Mouse (Mus musculus) neural tube, embryonic 11.5 days (tissue): ENCODE results near the gene A730071L15Rik. TPM values are rescaled to one million over a fixed set of nuclear protein-coding genes. Genes with fewer than 3 reads are reported as not detected.

Experiments
- ATAC-seq: fragments of 200-750 bp; cut with Nextera tagmentation; 2 replicates; pipeline ENCODE4 v1.8.0; 2017; ENCODE audit warnings: moderate number of reproducible peaks, mild to moderate bottlenecking, moderate TSS enrichment, moderate library complexity; ENCODE audit not compliant: insufficient read depth, low FRiP score, low TSS enrichment
- DNase-seq: peaks from one replicate; pipeline ENCODE4 v3.0.0-alpha.2; 2015; ENCODE audit warnings: low spot score
- H3K27ac ChIP-seq: fragments of 300-500 bp; sonication (generic); 2 replicates; pipeline ENCODE4 v1.5.1; 2014; ENCODE audit warnings: low read depth, mild to moderate bottlenecking, low read length
- H3K27me3 ChIP-seq: fragments of 300-500 bp; sonication (generic); 2 replicates; pipeline ENCODE4 v1.6.1; 2014; ENCODE audit warnings: mild to moderate bottlenecking, low read length, mixed read lengths; ENCODE audit not compliant: control insufficient read depth, insufficient read depth
- H3K36me3 ChIP-seq: fragments of 300-500 bp; sonication (generic); 2 replicates; pipeline ENCODE4 v1.6.1; 2014; ENCODE audit warnings: mild to moderate bottlenecking, low read length, moderate library complexity, mixed read lengths; ENCODE audit not compliant: control insufficient read depth, insufficient read depth
- H3K4me1 ChIP-seq: fragments of 300-500 bp; sonication (generic); 2 replicates; pipeline ENCODE4 v1.6.1; 2014; ENCODE audit warnings: low read length, mixed read lengths; ENCODE audit not compliant: control insufficient read depth, insufficient read depth
- H3K4me2 ChIP-seq: fragments of 300-500 bp; sonication (generic); 2 replicates; pipeline ENCODE4 v1.6.1; 2014; ENCODE audit warnings: low read depth, mild to moderate bottlenecking, moderate library complexity
- H3K4me3 ChIP-seq: fragments of 300-500 bp; sonication (generic); 2 replicates; pipeline ENCODE4 v1.5.1; 2014; ENCODE audit warnings: low read depth, low read length
- H3K9ac ChIP-seq: fragments of 300-500 bp; sonication (generic); 2 replicates; pipeline ENCODE4 v1.6.1; 2014; ENCODE audit warnings: mild to moderate bottlenecking, low read length
- H3K9me3 ChIP-seq: fragments of 300-500 bp; sonication (generic); 2 replicates; pipeline ENCODE4 v1.6.1; 2016; ENCODE audit warnings: low read length; ENCODE audit not compliant: control insufficient read depth
- WGBS: fragments of 180-500 bp; shearing (Covaris S2); extraction: QIAGEN DNeasy Blood & Tissue Kit; methylation state at CpG from one replicate; pipeline ENCODE4 v1.1.7; 2014; 5-methylcytosine and 5-hydroxymethylcytosine counted together
- polyA plus RNA-seq: library from polyadenylated mRNA; unstranded; fragments of >200 nt; fragmentation: Nextera tagmentation; extraction: Ambion mirVana; gene quantifications from 2 replicates; pipeline ENCODE4 v1.2.1, GENCODE M21; 2014

Gene A730071L15Rik
- polyA plus RNA-seq = 0.58 and 0.70 TPM in 2 replicates

- DNase-seq (no peak), ATAC-seq (peak; percentile 78)
- Histone ChIP-seq H3K9me3 (no peaks in the 10 kb centered on the region), H3K4me2 (peak within 1 kb of the TSS; percentile 88), H3K9ac (peak within 1 kb of the TSS; percentile 88), H3K36me3 (no peaks in the 10 kb centered on the region), H3K4me1 (peaks cover 11% of the 10 kb centered on the region), H3K27me3 (no peaks in the 10 kb centered on the region), H3K4me3 (peak within 1 kb of the TSS; percentile 97), H3K27ac (peak within 1 kb of the TSS; percentile 91)
- WGBS = 2% methylated on average over 35 of the region's 35 CpGs
These were observed at the start of gene A730071L15Rik for GRCm38 (mm10) chr11:6199410-6200086. TSS of gene A730071L15Rik (plus strand) at chr11:6200029.

GRCm38 (mm10) chr11:6152864-6153263 is 47.0 kb upstream of the A730071L15Rik start:
- ATAC-seq = no peak
- 84% methylated on average over 4 of the region's 4 CpGs for WGBS
- Histone ChIP-seq H3K27me3 (no peaks in the 10 kb centered on the region), H3K36me3 (peaks cover 10% of the 10 kb centered on the region), H3K9ac (no peak overlapping the region), H3K4me3 (no peak overlapping the region), H3K4me2 (no peak overlapping the region), H3K27ac (no peak overlapping the region), H3K9me3 (no peaks in the 10 kb centered on the region), H3K4me1 (no peaks in the 10 kb centered on the region)
- no peak for DNase-seq

- ATAC-seq (no peak), DNase-seq (no peak)
- no peak overlapping the region for H3K27ac ChIP-seq
- 71% methylated on average over 3 of the region's 3 CpGs for WGBS
- peak overlapping the region; percentile 10; the same call in 1 of the 2 replicates for H3K9ac ChIP-seq
- H3K27me3 ChIP-seq = no peaks in the 10 kb centered on the region
- H3K4me3 ChIP-seq = no peak overlapping the region
- no peak overlapping the region for H3K4me2 ChIP-seq
- H3K9me3 ChIP-seq = no peaks in the 10 kb centered on the region
- peaks cover 3% of the 10 kb centered on the region for H3K36me3 ChIP-seq
- H3K4me1 ChIP-seq = no peaks in the 10 kb centered on the region
These were observed 45.6 kb upstream of the A730071L15Rik start for GRCm38 (mm10) chr11:6154211-6154701.

- Histone ChIP-seq H3K9ac (no peak overlapping the region), H3K4me3 (no peak overlapping the region), H3K27ac (no peak overlapping the region), H3K27me3 (no peaks in the 10 kb centered on the region), H3K4me1 (no peaks in the 10 kb centered on the region), H3K9me3 (no peaks in the 10 kb centered on the region), H3K36me3 (no peaks in the 10 kb centered on the region), H3K4me2 (no peak overlapping the region)
- WGBS = 84% methylated on average over 5 of the region's 5 CpGs
- ATAC-seq (no peak), DNase-seq (no peak)
These were observed 43.2 kb upstream of the A730071L15Rik start for GRCm38 (mm10) chr11:6156651-6157050.

- H3K27ac ChIP-seq = no peak overlapping the region
- H3K9ac ChIP-seq = no peak overlapping the region
- no peaks in the 10 kb centered on the region for H3K4me1 ChIP-seq
- no peak for DNase-seq
- no peak overlapping the region for H3K4me3 ChIP-seq
- no peaks in the 10 kb centered on the region for H3K36me3 ChIP-seq
- no peaks in the 10 kb centered on the region for H3K27me3 ChIP-seq
- WGBS = 93% methylated on average over 5 of the region's 5 CpGs
- no peak overlapping the region for H3K4me2 ChIP-seq
- ATAC-seq = no peak
- no peaks in the 10 kb centered on the region for H3K9me3 ChIP-seq
These were observed 42.7 kb upstream of the A730071L15Rik start for GRCm38 (mm10) chr11:6157119-6157518.

- Histone ChIP-seq H3K36me3 (no peaks in the 10 kb centered on the region), H3K27me3 (no peaks in the 10 kb centered on the region), H3K9me3 (no peaks in the 10 kb centered on the region), H3K4me1 (no peaks in the 10 kb centered on the region), H3K4me2 (no peak overlapping the region), H3K9ac (no peak overlapping the region), H3K4me3 (no peak overlapping the region), H3K27ac (no peak overlapping the region)
- 79% methylated on average over 1 of the region's 1 CpGs for WGBS
- ATAC-seq (no peak), DNase-seq (no peak)
These were observed 41.3 kb upstream of the A730071L15Rik start for GRCm38 (mm10) chr11:6158515-6158914.

- H3K4me2 ChIP-seq = no peak overlapping the region
- H3K9me3 ChIP-seq = no peaks in the 10 kb centered on the region
- H3K27ac ChIP-seq = no peak overlapping the region
- H3K9ac ChIP-seq = no peak overlapping the region
- H3K4me1 ChIP-seq = no peaks in the 10 kb centered on the region
- no peak for DNase-seq
- WGBS = 90% methylated on average over 4 of the region's 4 CpGs
- no peaks in the 10 kb centered on the region for H3K27me3 ChIP-seq
- no peak overlapping the region for H3K4me3 ChIP-seq
- ATAC-seq = no peak
- no peaks in the 10 kb centered on the region for H3K36me3 ChIP-seq
These were observed 40.0 kb upstream of the A730071L15Rik start for GRCm38 (mm10) chr11:6159704-6160275.

GRCm38 (mm10) chr11:6160663-6161271 is 39.1 kb upstream of the A730071L15Rik start:
- Histone ChIP-seq H3K27me3 (no peaks in the 10 kb centered on the region), H3K9me3 (no peaks in the 10 kb centered on the region), H3K4me1 (no peaks in the 10 kb centered on the region), H3K27ac (no peak overlapping the region), H3K36me3 (no peaks in the 10 kb centered on the region), H3K9ac (no peak overlapping the region), H3K4me3 (no peak overlapping the region), H3K4me2 (no peak overlapping the region)
- no peak for DNase-seq
- no peak for ATAC-seq
- 85% methylated on average over 3 of the region's 3 CpGs for WGBS
